Mouse (Mus musculus) megakaryocyte, embryonic 14.5 days (primary cell): ENCODE data around the gene Rps3a1. TPM values are rescaled to one million over a fixed set of nuclear protein-coding genes. Genes with fewer than 3 reads are reported as not detected.

Experiments
- H3K27me3 ChIP-seq: replicated peaks from 2 replicates; pipeline ENCODE3; 2012; ENCODE audit warnings: inconsistent platforms
- H3K36me3 ChIP-seq: replicated peaks from 2 replicates; pipeline ENCODE3; 2012; ENCODE audit warnings: low read length, inconsistent platforms, mixed read lengths
- H3K4me1 ChIP-seq: 2 replicates; pipeline ENCODE4 v1.6.1; 2012; ENCODE audit warnings: inconsistent platforms
- H3K4me3 ChIP-seq: replicated peaks from 2 replicates; pipeline ENCODE3; 2012; ENCODE audit warnings: moderate library complexity, mild to moderate bottlenecking, inconsistent platforms
- H3K9me3 ChIP-seq: 2 replicates; pipeline ENCODE4 v1.6.1; 2012; ENCODE audit warnings: inconsistent platforms
- FLI1 ChIP-seq: IDR thresholded peaks from 2 replicates; pipeline ENCODE4 v1.6.1; 2012; ENCODE audit warnings: low read length, inconsistent platforms, mixed read lengths
- GATA1 ChIP-seq: IDR thresholded peaks from 3 replicates; pipeline ENCODE4 v1.6.1; 2012; ENCODE audit warnings: mixed read lengths, low read length, inconsistent platforms, borderline replicate concordance
- polyA plus RNA-seq: library from polyadenylated mRNA; stranded (reverse); fragments of >175 nt; gene quantifications from 2 replicates; pipeline ENCODE4 v1.2.3, GENCODE M21; 2012; ENCODE audit warnings: low replicate concordance; ENCODE audit not compliant: insufficient read depth

The Rps3a1 gene
- polyA plus RNA-seq, 1 experiment: 291 TPM

DNA sequence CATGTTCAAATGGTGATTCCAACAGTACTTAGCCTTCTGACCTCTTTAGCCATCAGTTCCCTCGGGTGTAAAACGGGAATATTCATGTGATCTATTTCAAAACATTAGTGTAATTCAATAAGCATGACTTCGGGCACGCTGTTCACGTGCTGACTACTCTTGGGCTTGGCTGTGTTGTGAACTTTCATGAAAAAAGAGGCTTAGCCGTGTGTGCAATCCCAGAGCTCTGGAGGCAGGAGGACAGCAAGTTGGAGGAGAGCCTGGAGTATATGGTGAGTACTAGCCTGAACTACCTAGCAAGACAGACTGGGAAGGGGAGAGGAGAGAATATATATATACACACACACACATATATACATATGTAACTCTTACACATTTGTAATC, 424 bp upstream of the Rps3a1 start:
- 0 out of 2 replicates have a peak, but pooled peaks cover 4% of the 10 kb centered on the region for H3K9me3 ChIP-seq
- peaks cover 34% of the 10 kb centered on the region for H3K36me3 ChIP-seq
- peaks cover 2% of the 10 kb centered on the region for H3K27me3 ChIP-seq
- H3K4me3 ChIP-seq: peak overlapping the region; percentile 99
- peaks cover 31% of the 10 kb centered on the region for H3K4me1 ChIP-seq
- TF ChIP-seq FLI1 (no peak), GATA1 (no peak)

- Histone ChIP-seq H3K4me3 (peak overlapping the region; percentile 99), H3K27me3 (no peaks in the 10 kb centered on the region), H3K4me1 (peaks cover 35% of the 10 kb centered on the region), H3K36me3 (peaks cover 44% of the 10 kb centered on the region), H3K9me3 (no peaks in the 10 kb centered on the region)
- TF ChIP-seq GATA1: no peak
- TF ChIP-seq FLI1: no peak
These were observed 628 bp downstream of the Rps3a1 start for GRCm38 (mm10) chr3:86141886-86142262.

DNA sequence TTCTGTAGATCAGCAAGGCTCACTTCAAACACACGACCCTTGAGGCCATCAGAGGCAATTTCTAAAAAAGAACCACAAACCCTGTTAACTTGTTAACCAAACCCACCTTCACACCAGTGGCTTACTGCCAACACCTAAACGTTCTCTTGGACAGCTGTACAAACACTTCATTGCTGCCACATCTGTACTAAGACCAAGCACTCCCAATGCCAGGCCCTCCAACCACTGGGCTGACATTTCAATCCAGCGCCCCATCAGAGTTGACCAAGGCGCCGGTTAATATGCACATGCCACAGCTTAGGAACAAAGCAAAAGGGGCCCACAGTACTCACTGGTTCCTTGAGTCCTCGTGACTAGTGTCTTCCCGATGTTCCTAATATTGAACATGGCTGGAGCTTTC, 1.1 kb downstream of the Rps3a1 start:
- H3K36me3 ChIP-seq: peaks cover 49% of the 10 kb centered on the region
- H3K9me3 ChIP-seq: no peaks in the 10 kb centered on the region
- TF ChIP-seq GATA1 (no peak), FLI1 (no peak)
- no peaks in the 10 kb centered on the region for H3K27me3 ChIP-seq
- peaks cover 35% of the 10 kb centered on the region for H3K4me1 ChIP-seq
- peak overlapping the region; percentile 99 for H3K4me3 ChIP-seq

GRCm38 (mm10) chr3:86139660-86140059, 2.8 kb downstream of the Rps3a1 start:
- H3K4me3 ChIP-seq: no peak overlapping the region
- TF ChIP-seq FLI1 (no peak), GATA1 (no peak)

GRCm38 (mm10) chr3:86136936-86137574, 5.4 kb downstream of the Rps3a1 start:
- Histone ChIP-seq H3K9me3 (no peaks in the 10 kb centered on the region), H3K4me1 (peaks cover 25% of the 10 kb centered on the region), H3K27me3 (no peaks in the 10 kb centered on the region), H3K36me3 (peaks cover 69% of the 10 kb centered on the region), H3K4me3 (no peak overlapping the region)
- TF ChIP-seq FLI1: no peak
- TF ChIP-seq GATA1: no peak

More at GRCm38 (mm10) chr3:86139660-86140059, 2.8 kb downstream of the Rps3a1 start:
- no peaks in the 10 kb centered on the region for H3K27me3 ChIP-seq
- no peaks in the 10 kb centered on the region for H3K9me3 ChIP-seq
- peaks cover 33% of the 10 kb centered on the region for H3K4me1 ChIP-seq
- H3K36me3 ChIP-seq: peaks cover 66% of the 10 kb centered on the region

- Histone ChIP-seq H3K4me1 (peaks cover 23% of the 10 kb centered on the region), H3K27me3 (no peaks in the 10 kb centered on the region), H3K36me3 (peaks cover 66% of the 10 kb centered on the region), H3K9me3 (no peaks in the 10 kb centered on the region), H3K4me3 (no peak overlapping the region)
- no peak for TF ChIP-seq GATA1
- TF ChIP-seq FLI1: no peak
These were observed 6.5 kb downstream of the Rps3a1 start for GRCm38 (mm10) chr3:86135886-86136563.

DNA sequence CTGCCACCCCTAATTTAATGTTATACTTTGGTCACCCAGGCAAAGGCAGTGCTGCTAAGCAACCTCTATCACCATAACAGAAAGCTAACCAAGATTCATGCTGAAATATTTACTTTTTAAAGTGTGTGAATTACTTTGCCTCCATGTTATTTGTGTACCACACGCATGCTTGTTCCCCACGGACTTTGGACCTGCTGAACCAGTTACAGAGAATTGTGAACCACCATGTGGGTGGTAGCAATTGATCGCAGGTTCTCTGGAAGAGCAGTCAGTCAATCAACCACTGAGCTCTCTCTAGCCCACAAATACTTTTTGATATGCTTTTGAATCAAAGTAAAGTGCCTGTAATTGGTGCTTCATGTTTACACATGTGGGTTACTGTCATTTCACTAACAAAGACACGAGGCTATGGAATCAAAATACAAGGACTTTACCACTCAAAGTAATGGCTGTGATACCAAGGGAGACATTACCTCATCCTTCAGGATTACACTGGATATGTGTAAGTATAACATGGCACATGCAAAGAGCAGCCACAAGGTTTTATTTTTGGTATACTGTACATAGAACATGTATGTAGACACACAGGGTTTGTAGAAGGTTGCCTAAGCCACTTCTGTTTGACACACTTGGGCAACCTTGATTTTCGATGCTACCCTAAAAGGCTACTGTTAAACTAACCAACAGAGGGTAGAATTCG, 7.4 kb downstream of the Rps3a1 start:
- Histone ChIP-seq H3K27me3 (no peaks in the 10 kb centered on the region), H3K4me1 (peaks cover 13% of the 10 kb centered on the region), H3K4me3 (no peak overlapping the region), H3K9me3 (no peaks in the 10 kb centered on the region), H3K36me3 (peaks cover 56% of the 10 kb centered on the region)
- TF ChIP-seq FLI1 (no peak), GATA1 (no peak)

DNA sequence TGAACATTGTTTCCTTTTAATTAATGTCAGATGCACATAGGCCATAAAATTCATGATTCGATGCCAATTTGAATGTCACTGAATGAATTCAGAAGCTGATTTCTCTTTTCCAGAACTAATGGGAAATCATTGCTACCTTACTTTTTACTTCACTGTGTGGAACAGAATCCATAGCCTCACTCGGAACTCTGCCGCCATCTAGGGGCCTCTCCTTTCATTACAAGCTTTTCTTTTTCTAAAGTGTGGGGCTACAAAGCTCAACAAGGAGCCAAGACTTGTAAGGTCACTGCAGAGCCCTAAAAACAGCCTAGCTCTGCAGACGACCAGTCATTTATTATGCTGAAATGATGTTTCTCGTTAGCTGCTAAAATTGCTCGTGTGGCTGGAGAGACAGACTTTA, 12.7 kb downstream of the Rps3a1 start:
- TF ChIP-seq FLI1 (no peak), GATA1 (no peak)
- H3K9me3 ChIP-seq: no peaks in the 10 kb centered on the region
- no peak overlapping the region for H3K4me3 ChIP-seq
- no peaks in the 10 kb centered on the region for H3K27me3 ChIP-seq
- H3K36me3 ChIP-seq: peaks cover 4% of the 10 kb centered on the region
- peaks cover 4% of the 10 kb centered on the region for H3K4me1 ChIP-seq

DNA sequence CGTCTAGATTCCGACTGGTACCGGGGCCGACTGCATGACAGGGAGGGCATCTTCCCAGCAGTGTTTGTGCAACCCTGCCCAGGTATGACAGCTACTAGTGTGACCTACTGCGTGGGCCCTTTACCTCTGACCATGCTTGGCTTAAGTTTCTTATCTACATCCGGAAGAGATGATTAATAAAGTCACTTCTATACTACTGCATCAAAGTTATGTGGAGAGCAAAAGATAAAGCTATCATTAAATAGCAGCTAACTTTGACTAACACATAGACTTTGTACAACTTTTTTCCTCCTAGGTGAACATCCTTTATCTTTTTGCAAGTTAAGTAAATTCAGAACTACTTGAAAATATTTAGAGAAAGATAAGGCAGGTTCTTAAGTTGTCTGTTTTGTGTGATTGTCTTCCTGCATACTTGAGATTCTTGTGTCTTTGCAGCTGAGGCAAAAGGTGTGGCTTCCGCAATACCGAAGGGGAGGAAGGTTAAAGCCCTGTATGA, 19.2 kb downstream of the Rps3a1 start:
- H3K27me3 ChIP-seq: no peaks in the 10 kb centered on the region
- no peak overlapping the region for H3K4me3 ChIP-seq
- no peaks in the 10 kb centered on the region for H3K9me3 ChIP-seq
- no peak for TF ChIP-seq GATA1
- TF ChIP-seq FLI1: no peak
- no peaks in the 10 kb centered on the region for H3K4me1 ChIP-seq
- H3K36me3 ChIP-seq: no peaks in the 10 kb centered on the region

DNA sequence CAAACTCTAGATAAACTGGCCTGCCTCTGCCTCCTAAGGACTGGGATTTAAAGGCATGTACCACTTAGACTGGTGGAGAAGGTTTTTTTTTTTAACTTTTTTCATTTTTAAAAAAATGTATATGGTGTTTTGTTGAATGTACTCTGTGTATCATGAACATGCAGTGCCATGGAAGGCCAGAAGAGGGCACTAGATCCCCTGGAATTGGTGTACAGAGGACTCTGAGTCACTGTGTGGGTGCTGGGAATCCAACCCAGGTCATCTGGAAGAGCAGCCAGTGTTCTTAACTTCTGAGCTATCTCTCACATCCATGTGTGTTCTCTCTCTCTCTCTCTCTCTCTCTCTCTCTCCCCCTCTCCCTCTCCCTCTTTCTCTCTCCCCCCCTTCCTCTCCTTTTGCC, 20.3 kb downstream of the Rps3a1 start:
- no peak overlapping the region for H3K4me3 ChIP-seq
- no peak for TF ChIP-seq GATA1
- TF ChIP-seq FLI1: no peak
- no peaks in the 10 kb centered on the region for H3K36me3 ChIP-seq
- no peaks in the 10 kb centered on the region for H3K27me3 ChIP-seq
- no peaks in the 10 kb centered on the region for H3K4me1 ChIP-seq
- no peaks in the 10 kb centered on the region for H3K9me3 ChIP-seq
